9 mouse cellular contexts compared by ENCODE assay signal in genomic region chr14:93621211-93621610, GRCm38 (mm10).
DNase-seq lines count a peak whose midpoint lies in the region.
"Had no signal": no experiment of that assay in that cellular context is flagged by ENCODE, and none has a peak within 500 bp of the region (broad histone marks: within the 10 kb centered on the region; RNA-seq: fewer than 3 reads in every experiment).

No protein-coding gene starts in this region.

- peak; percentile 59 for DNase-seq in heart, adult 11 months
- no peak for DNase-seq in heart, postnatal 4 days
- DNase-seq in cerebellum, postnatal 10 days: peak; percentile 86 to 91
- peak; percentile 45 to 75 for DNase-seq in frontal cortex, postnatal 36 days (ENCODE audit: low spot score in 2 of 2)
- DNase-seq in right cerebral cortex, adult 2 months (ENCODE audit: low spot score in 2 of 2): peak; percentile 63 to 68
- no peak for DNase-seq in lung, postnatal 10 days
- no peak for DNase-seq in kidney, adult 9 months
- no peak for DNase-seq in urinary bladder, postnatal 10 days (ENCODE audit: low spot score)
- DNase-seq: kidney, adult 2 months had no signal

Comparison
In these comparisons a context has a peak if more than half of its experiments do, and no peak if none do; other contexts are left out.
1. DNase-seq: peak in heart, adult 11 months (single experiment), cerebellum, postnatal 10 days (2 of 2), frontal cortex, postnatal 36 days (2 of 2) and right cerebral cortex, adult 2 months (2 of 2); none in heart, postnatal 4 days (single experiment), lung, postnatal 10 days (single experiment), kidney, adult 9 months (single experiment) and urinary bladder, postnatal 10 days (single experiment).